Mouse (Mus musculus): ENCODE results near the gene Gm4307. TPM values are rescaled to one million over a fixed set of nuclear protein-coding genes. Genes with fewer than 3 reads are reported as not detected.

Gm4307 gene
- polyA plus RNA-seq, 1 experiment from 2014 or later: not detected

Other genes with a start within 250 kb of the Gm4307 start
- not detected in 2 replicates for gene Gm4301, start 25.7 kb upstream of the Gm4307 start, polyA plus RNA-seq (2015; fragmentation: Nextera tagmentation; extraction: Ambion mirVana)
- gene Gm4302, start 20.5 kb upstream of the Gm4307 start, polyA plus RNA-seq (2015; fragmentation: Nextera tagmentation; extraction: Ambion mirVana): not detected in 2 replicates
- gene Gm4303, start 15.4 kb upstream of the Gm4307 start, polyA plus RNA-seq (2015; fragmentation: Nextera tagmentation; extraction: Ambion mirVana): not detected in 2 replicates
- gene Gm4305, start 10.2 kb upstream of the Gm4307 start, polyA plus RNA-seq (2015; fragmentation: Nextera tagmentation; extraction: Ambion mirVana): not detected in 2 replicates
- not detected in 2 replicates for gene Gm4312, start 21.2 kb downstream of the Gm4307 start, polyA plus RNA-seq (2015; fragmentation: Nextera tagmentation; extraction: Ambion mirVana)
- gene Tmtc3, start 126.0 kb downstream of the Gm4307 start, polyA plus RNA-seq (2015; fragmentation: Nextera tagmentation; extraction: Ambion mirVana): 25.1 and 28.1 TPM in 2 replicates
- gene Cep290, start 126.2 kb downstream of the Gm4307 start, polyA plus RNA-seq (2015; fragmentation: Nextera tagmentation; extraction: Ambion mirVana): 5.4 and 6.2 TPM in 2 replicates
- 7.1 and 8.8 TPM in 2 replicates for gene 4930430F08Rik, start 229.1 kb downstream of the Gm4307 start, polyA plus RNA-seq (2015; fragmentation: Nextera tagmentation; extraction: Ambion mirVana)
- gene 1700017N19Rik, start 229.1 kb downstream of the Gm4307 start, polyA plus RNA-seq (2015; fragmentation: Nextera tagmentation; extraction: Ambion mirVana): not detected in 2 replicates